Mouse (Mus musculus): Measurements from ENCODE around the gene Tmco1. TPM values are rescaled to one million over a fixed set of nuclear protein-coding genes. Genes with fewer than 3 reads are reported as not detected.
"Not testable (repeated sequence)": the region's sequence is repeated elsewhere in the genome, so short reads cannot be mapped to it uniquely, and the experiment has no call there.

The Tmco1 gene
- polyA plus RNA-seq, 1 experiment from 2014 or later = 153 TPM

- DNase-seq (ENCODE audit: low read depth, low spot score) = no peak
- in situ Hi-C loops (cut with MboI; ENCODE audit: low pct_unique_long_range_greater_than_20kb) = no loop called here
- CTCF ChIA-PET = no interaction called here
Measured at GRCm38 (mm10) chr1:167321691-167322090, 13.5 kb downstream of the Tmco1 start.

DNA sequence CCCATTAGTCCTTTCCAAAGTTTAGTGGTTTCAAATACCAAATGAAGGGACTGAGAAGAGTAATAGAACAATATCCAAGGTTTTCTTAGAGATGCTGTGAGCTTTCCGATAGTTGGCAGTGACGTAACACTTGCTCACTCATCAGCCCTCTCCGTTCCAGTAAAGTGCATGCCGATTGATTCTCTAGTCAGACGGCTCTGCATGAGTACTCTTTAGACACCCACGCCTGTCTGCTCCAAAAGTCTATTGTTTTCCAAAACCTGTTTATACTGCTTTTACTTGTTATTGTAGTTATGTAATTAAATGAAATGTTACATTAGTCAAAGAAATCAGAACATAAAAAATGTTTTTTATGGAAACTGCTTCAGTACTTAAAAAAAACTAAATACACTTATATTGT is 20.6 kb downstream of the Tmco1 start:
- DNase-seq (ENCODE audit: low read depth, low spot score) (no peak), ATAC-seq (no peak)
- in situ Hi-C loops (cut with MboI; ENCODE audit: low pct_unique_long_range_greater_than_20kb) = loop anchor here (25.0 kb wide), 1 partner anchor 916 kb away; the partner anchor contains the start of gene Pogk
- TF ChIP-seq CTCF (IDR thresholded peaks at IDR 0.05) = no peak
- H3K27me3 ChIP-seq = no peaks in the 10 kb centered on the region
- ChIA-PET POLR2A (no interaction called here), CTCF (interaction anchor here (1.0 to 2.3 kb wide), 2 partner anchors 13 to 117 kb away, joined by 4 to 6 read pairs; no protein-coding TSS in a partner anchor)

More at GRCm38 (mm10) chr1:167321691-167322090, 13.5 kb downstream of the Tmco1 start:
- no peaks in the 10 kb centered on the region for H3K27me3 ChIP-seq
- ATAC-seq = no peak
- TF ChIP-seq CTCF (IDR thresholded peaks at IDR 0.05) = no peak
- POLR2A ChIA-PET = no interaction called here

DNA sequence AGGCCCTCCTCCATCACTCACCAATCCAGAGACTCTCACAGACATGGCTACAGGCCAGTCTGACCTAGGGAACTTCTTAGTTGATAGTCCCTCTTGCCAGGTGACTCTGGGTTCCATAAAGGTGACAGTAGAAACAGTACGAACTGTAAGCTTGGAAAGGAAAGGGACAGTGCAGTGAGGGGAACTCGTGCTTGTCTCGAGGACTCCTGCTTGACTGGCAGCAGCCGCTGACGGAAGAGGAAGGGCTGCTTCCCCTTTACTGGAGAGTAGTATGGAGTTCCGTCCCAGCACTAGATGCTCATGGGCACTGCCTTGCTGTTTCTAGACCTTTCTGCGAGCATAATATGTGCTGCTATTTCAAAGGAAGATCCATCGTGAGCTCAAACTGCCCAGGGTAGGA is 22.9 kb downstream of the Tmco1 start:
- TF ChIP-seq CTCF (IDR thresholded peaks at IDR 0.05) = no peak
- in situ Hi-C loops (cut with MboI; ENCODE audit: low pct_unique_long_range_greater_than_20kb) = loop anchor here (25.0 kb wide), 1 partner anchor 919 kb away; the partner anchor contains the start of gene Pogk
- DNase-seq (ENCODE audit: low read depth, low spot score) (no peak), ATAC-seq (no peak)
- ChIA-PET POLR2A (no interaction called here), CTCF (no interaction called here)
- no peaks in the 10 kb centered on the region for H3K27me3 ChIP-seq

- no peak for DNase-seq (ENCODE audit: low read depth, low spot score)
- no peak for ATAC-seq
- in situ Hi-C loops (cut with MboI; ENCODE audit: low pct_unique_long_range_greater_than_20kb) = loop anchor here (5.0 to 25.0 kb wide), 3 partner anchors 119 to 924 kb away; partner anchors contain the start of gene Pogk
- ChIA-PET CTCF (interaction anchor here (0.6 to 3.4 kb wide), 6 partner anchors 16 to 118 kb away, joined by 3 to 15 read pairs (median 4); no protein-coding TSS in a partner anchor), POLR2A (no interaction called here)
- no peaks in the 10 kb centered on the region for H3K27me3 ChIP-seq
- no peak for TF ChIP-seq CTCF (IDR thresholded peaks at IDR 0.05)
Measured at GRCm38 (mm10) chr1:167336398-167336797, 28.2 kb downstream of the Tmco1 start.

GRCm38 (mm10) chr1:167337463-167338095 is 29.4 kb downstream of the Tmco1 start:
- no peaks in the 10 kb centered on the region for H3K27me3 ChIP-seq
- CTCF ChIA-PET = interaction anchor here (0.7 to 3.4 kb wide), 14 partner anchors 8 to 123 kb away, joined by 3 to 15 read pairs (median 4); no protein-coding TSS in a partner anchor
- ATAC-seq (peak; percentile 85), DNase-seq (ENCODE audit: low read depth, low spot score) (peak; percentile 54)
- POLR2A ChIA-PET = interaction anchor here (0.7 kb wide), 2 partner anchors 54 to 59 kb away, joined by 3 read pairs; no protein-coding TSS in a partner anchor
- peak; percentile 92 for TF ChIP-seq CTCF (IDR thresholded peaks at IDR 0.05)
- in situ Hi-C loops (cut with MboI; ENCODE audit: low pct_unique_long_range_greater_than_20kb) = loop anchor here (5.0 to 25.0 kb wide), 3 partner anchors 120 to 925 kb away; partner anchors contain the start of gene Pogk

- ATAC-seq = no peak
- in situ Hi-C loops (cut with MboI; ENCODE audit: low pct_unique_long_range_greater_than_20kb) = loop anchor here (5.0 to 25.0 kb wide), 3 partner anchors 122 to 927 kb away; partner anchors contain the start of gene Pogk
- CTCF ChIA-PET = interaction anchor here (1.1 to 3.4 kb wide), 3 partner anchors 12 to 127 kb away, joined by 3 to 14 read pairs (median 3); no protein-coding TSS in a partner anchor
- POLR2A ChIA-PET = no interaction called here
- no peak for TF ChIP-seq CTCF (IDR thresholded peaks at IDR 0.05)
- H3K27me3 ChIP-seq = peaks cover 3% of the 10 kb centered on the region
- DNase-seq (ENCODE audit: low read depth, low spot score) = no peak
Measured at GRCm38 (mm10) chr1:167339177-167339781, 31.1 kb downstream of the Tmco1 start.

GRCm38 (mm10) chr1:167340111-167340787 is 32.1 kb downstream of the Tmco1 start:
- TF ChIP-seq CTCF (IDR thresholded peaks at IDR 0.05) = no peak
- in situ Hi-C loops (cut with MboI; ENCODE audit: low pct_unique_long_range_greater_than_20kb) = loop anchor here (25.0 kb wide), 1 partner anchor 928 kb away; the partner anchor contains the start of gene Pogk
- H3K27me3 ChIP-seq = peaks cover 3% of the 10 kb centered on the region
- CTCF ChIA-PET = no interaction called here
- POLR2A ChIA-PET = no interaction called here
- DNase-seq (ENCODE audit: low read depth, low spot score) (no peak), ATAC-seq (peak; percentile 72)

- ChIA-PET CTCF (no interaction called here), POLR2A (no interaction called here)
- peaks cover 3% of the 10 kb centered on the region for H3K27me3 ChIP-seq
- no peak for TF ChIP-seq CTCF (IDR thresholded peaks at IDR 0.05)
- in situ Hi-C loops (cut with MboI; ENCODE audit: low pct_unique_long_range_greater_than_20kb) = loop anchor here (25.0 kb wide), 1 partner anchor 929 kb away; the partner anchor contains the start of gene Pogk
- ATAC-seq (no peak), DNase-seq (ENCODE audit: low read depth, low spot score) (no peak)
Measured at GRCm38 (mm10) chr1:167340910-167341528, 32.8 kb downstream of the Tmco1 start.

DNA sequence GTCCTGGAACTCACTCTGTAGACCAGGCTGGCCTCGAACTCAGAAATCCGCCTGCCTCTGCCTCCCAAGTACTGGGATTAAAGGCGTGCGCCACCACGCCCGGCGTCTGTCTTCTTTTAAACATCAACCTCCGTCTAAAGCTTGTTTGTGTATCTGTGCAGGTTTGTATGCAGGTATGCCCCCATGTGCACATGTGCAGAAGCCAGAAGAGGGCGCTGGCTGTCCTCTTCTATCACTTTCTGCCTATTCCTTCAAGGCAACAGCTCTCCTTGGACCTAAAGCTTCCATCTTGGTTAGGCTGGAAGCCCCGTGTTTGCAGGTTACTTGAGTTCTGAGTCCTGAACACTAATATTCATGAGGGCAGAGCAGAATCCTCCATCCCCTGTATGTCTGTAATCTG is 34.7 kb downstream of the Tmco1 start:
- ATAC-seq (no peak), DNase-seq (ENCODE audit: low read depth, low spot score) (no peak)
- TF ChIP-seq CTCF (IDR thresholded peaks at IDR 0.05) = peak; percentile 28
- CTCF ChIA-PET = no interaction called here
- POLR2A ChIA-PET = no interaction called here
- in situ Hi-C loops (cut with MboI; ENCODE audit: low pct_unique_long_range_greater_than_20kb) = loop anchor here (25.0 kb wide), 1 partner anchor 931 kb away; the partner anchor contains the start of gene Pogk
- H3K27me3 ChIP-seq = peaks cover 3% of the 10 kb centered on the region

GRCm38 (mm10) chr1:167345994-167346520 is 37.9 kb downstream of the Tmco1 start:
- not testable (repeated sequence) for ATAC-seq; DNase-seq (ENCODE audit: low read depth, low spot score); H3K27me3 ChIP-seq
- CTCF ChIA-PET = interaction anchor here (1.1 to 1.4 kb wide), 4 partner anchors 9 to 125 kb away, joined by 3 to 5 read pairs (median 4); partner anchors contain the start of gene Mgst3
- in situ Hi-C loops (cut with MboI; ENCODE audit: low pct_unique_long_range_greater_than_20kb) = loop anchor here (25.0 kb wide), 1 partner anchor 934 kb away; the partner anchor contains the start of gene Pogk
- POLR2A ChIA-PET = interaction anchor here (0.8 kb wide), 1 partner anchor 39 kb away, joined by 3 read pairs; no protein-coding TSS in a partner anchor

DNA sequence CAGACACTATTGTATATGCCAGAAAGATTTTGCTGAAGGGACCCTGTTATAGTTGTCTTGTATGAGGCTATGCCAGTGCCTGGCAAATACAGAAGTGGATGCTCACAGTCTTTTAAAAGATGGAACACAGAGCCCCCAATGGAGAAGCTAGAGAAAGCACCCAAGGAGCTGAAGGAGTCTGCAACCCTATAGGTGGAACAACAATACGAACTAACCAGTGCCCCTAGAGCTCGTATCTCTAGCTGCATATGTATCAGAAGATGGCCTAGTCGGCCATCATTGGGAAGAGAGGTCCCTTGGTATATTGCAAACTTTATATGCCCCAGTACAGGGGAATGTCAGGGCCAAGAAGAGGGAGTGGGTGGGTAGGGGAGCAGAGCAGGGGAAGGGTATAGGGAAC is 41.0 kb downstream of the Tmco1 start:
- H3K27me3 ChIP-seq; ATAC-seq; CTCF ChIA-PET; DNase-seq (ENCODE audit: low read depth, low spot score): not testable (repeated sequence)
- in situ Hi-C loops (cut with MboI; ENCODE audit: low pct_unique_long_range_greater_than_20kb) = loop anchor here (25.0 kb wide), 1 partner anchor 937 kb away; the partner anchor contains the start of gene Pogk
- POLR2A ChIA-PET = interaction anchor here (0.6 kb wide), 1 partner anchor 371 kb away, joined by 4 read pairs; no protein-coding TSS in a partner anchor

Measured in Patski (cell line).